Mouse (Mus musculus): ENCODE data around the gene Esp16. TPM values are rescaled to one million over a fixed set of nuclear protein-coding genes. Genes with fewer than 3 reads are reported as not detected.
"Not testable (repeated sequence)": the region's sequence is repeated elsewhere in the genome, so short reads cannot be mapped to it uniquely, and the experiment has no call there.

Esp16 gene
- not detected in 2 replicates for polyA plus RNA-seq (2015; fragmentation: Nextera tagmentation; extraction: Ambion mirVana)

- H3K4me2 ChIP-seq (replicated peaks); H3K4me1 ChIP-seq; H3K27me3 ChIP-seq; H3K9ac ChIP-seq; H3K4me3 ChIP-seq; H3K9me3 ChIP-seq; H3K36me3 ChIP-seq; H3K27ac ChIP-seq; ATAC-seq (ENCODE audit: low FRiP score, low read depth): not testable (repeated sequence)
- 77% methylated on average over 6 of the region's 6 CpGs for WGBS
These were observed at the start of gene Esp16 for GRCm38 (mm10) chr17:39535842-39536241. Gene Esp16, plus strand, starts transcription at chr17:39536142.

GRCm38 (mm10) chr17:39498043-39498442 lies 37.9 kb upstream of the Esp16 start:
- not testable (repeated sequence) for H3K27ac ChIP-seq; H3K4me1 ChIP-seq; H3K36me3 ChIP-seq; ATAC-seq (ENCODE audit: low FRiP score, low read depth); H3K4me2 ChIP-seq (replicated peaks); H3K4me3 ChIP-seq; H3K9ac ChIP-seq; H3K27me3 ChIP-seq
- H3K9me3 ChIP-seq = peaks cover 10% of the 10 kb centered on the region; the same call in 1 of the 2 replicates

Other genes with a start within 250 kb of the Esp16 start
- not detected in 2 replicates for gene Esp18, start 129.8 kb upstream of the Esp16 start, polyA plus RNA-seq (2015; fragmentation: Nextera tagmentation; extraction: Ambion mirVana)
- not detected in 2 replicates for gene Esp15, start 104.8 kb downstream of the Esp16 start, polyA plus RNA-seq (2015; fragmentation: Nextera tagmentation; extraction: Ambion mirVana)

Measured in limb, embryonic 13.5 days (tissue).